Mouse (Mus musculus): Measurements from ENCODE around the gene Nek6. TPM values are rescaled to one million over a fixed set of nuclear protein-coding genes. Genes with fewer than 3 reads are reported as not detected.

Nek6 gene
- polyA plus RNA-seq, 2 experiments, result 77.2 to 123 TPM

DNA sequence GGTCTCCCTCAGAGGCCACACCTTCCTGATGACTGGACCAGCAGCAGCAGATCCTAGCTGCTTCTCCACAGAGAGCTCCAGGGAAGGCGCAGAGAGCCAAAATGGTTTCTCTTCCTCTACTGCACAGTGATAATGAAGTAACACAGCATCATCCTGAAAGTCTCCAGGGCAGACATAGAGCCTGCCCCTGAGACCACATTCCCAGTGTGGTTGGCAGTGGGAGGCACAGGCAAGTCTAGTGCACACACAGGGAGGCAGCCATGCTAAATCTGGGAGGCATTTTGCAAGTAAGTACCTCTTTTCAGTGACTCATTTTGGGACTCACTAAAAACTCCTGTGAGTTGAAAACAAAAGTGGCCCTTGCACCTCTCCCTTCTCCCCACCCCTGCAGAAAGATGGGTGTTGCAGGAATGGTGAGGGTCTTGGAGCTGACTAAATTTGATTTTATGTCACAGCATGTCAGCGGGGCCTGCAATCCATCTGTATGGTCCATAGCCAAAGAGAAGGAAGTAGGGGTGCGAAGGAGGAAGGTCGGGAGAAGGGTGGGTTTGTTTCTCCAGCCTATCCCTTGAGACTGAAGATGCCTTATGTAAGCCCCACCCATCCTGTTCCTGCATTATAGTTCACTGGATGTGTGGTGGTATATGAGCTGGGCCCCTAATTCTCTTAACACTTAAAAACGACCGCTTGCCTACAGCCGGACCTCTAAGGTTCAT lies 2.3 kb upstream of the Nek6 start:
- Histone ChIP-seq H3K4me1 (ENCODE audit: control insufficient read depth, insufficient read depth, low read length) (peaks cover 18% of the 10 kb centered on the region), H3K9me3 (ENCODE audit: control insufficient read depth, low read length) (no peaks in the 10 kb centered on the region), H3K4me2 (replicated peaks; ENCODE audit: low read depth, low read length, severe bottlenecking) (no peak overlapping the region), H3K27ac (replicated peaks; ENCODE audit: low read depth, low read length) (no peak overlapping the region), H3K27me3 (ENCODE audit: control insufficient read depth, insufficient read depth, low read length) (no peaks in the 10 kb centered on the region), H3K36me3 (ENCODE audit: control insufficient read depth, insufficient read depth, low read length) (no peaks in the 10 kb centered on the region), H3K4me3 (replicated peaks; ENCODE audit: low read length) (no peak overlapping the region), H3K9ac (ENCODE audit: low read depth, low read length, severe bottlenecking) (no peak overlapping the region)
- DNase-seq (ENCODE audit: low spot score) (no peak), ATAC-seq (ENCODE audit: low FRiP score, low read depth) (no peak)
- TF ChIP-seq POLR2A (IDR thresholded peaks at IDR 0.05; ENCODE audit: borderline replicate concordance, extremely low read depth, insufficient read depth, insufficient read length), result no peak
- WGBS, result 77% methylated on average over 7 of the region's 7 CpGs

DNA sequence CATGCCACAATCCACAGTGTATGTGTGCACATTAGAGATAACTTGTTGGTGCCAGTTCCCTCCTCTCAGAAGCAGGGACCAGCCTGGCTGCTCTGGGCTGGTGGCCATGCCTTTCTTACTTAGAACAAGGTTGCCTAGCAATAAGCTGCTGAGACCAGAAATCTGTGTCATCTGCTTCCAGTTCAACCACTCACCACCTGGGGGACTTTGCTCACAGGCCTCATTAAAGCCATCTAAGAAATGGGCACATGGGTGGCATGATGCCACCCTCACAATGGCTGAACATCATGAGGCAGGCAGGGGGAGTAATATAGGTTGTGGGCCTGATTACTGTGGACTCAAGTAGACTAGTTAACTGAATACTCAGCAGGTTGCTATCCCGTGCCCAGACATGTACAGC lies 1.3 kb upstream of the Nek6 start:
- no peak for TF ChIP-seq POLR2A (IDR thresholded peaks at IDR 0.05; ENCODE audit: borderline replicate concordance, extremely low read depth, insufficient read depth, insufficient read length)
- Histone ChIP-seq H3K27me3 (ENCODE audit: control insufficient read depth, insufficient read depth, low read length) (no peaks in the 10 kb centered on the region), H3K9ac (ENCODE audit: low read depth, low read length, severe bottlenecking) (no peak overlapping the region), H3K27ac (replicated peaks; ENCODE audit: low read depth, low read length) (no peak overlapping the region), H3K36me3 (ENCODE audit: control insufficient read depth, insufficient read depth, low read length) (no peaks in the 10 kb centered on the region), H3K9me3 (ENCODE audit: control insufficient read depth, low read length) (no peaks in the 10 kb centered on the region), H3K4me1 (ENCODE audit: control insufficient read depth, insufficient read depth, low read length) (peaks cover 21% of the 10 kb centered on the region), H3K4me3 (replicated peaks; ENCODE audit: low read length) (no peak overlapping the region), H3K4me2 (replicated peaks; ENCODE audit: low read depth, low read length, severe bottlenecking) (no peak overlapping the region)
- DNase-seq (ENCODE audit: low spot score), result no peak
- no peak for ATAC-seq (ENCODE audit: low FRiP score, low read depth)
- WGBS, result 74% methylated on average over 1 of the region's 1 CpGs

DNA sequence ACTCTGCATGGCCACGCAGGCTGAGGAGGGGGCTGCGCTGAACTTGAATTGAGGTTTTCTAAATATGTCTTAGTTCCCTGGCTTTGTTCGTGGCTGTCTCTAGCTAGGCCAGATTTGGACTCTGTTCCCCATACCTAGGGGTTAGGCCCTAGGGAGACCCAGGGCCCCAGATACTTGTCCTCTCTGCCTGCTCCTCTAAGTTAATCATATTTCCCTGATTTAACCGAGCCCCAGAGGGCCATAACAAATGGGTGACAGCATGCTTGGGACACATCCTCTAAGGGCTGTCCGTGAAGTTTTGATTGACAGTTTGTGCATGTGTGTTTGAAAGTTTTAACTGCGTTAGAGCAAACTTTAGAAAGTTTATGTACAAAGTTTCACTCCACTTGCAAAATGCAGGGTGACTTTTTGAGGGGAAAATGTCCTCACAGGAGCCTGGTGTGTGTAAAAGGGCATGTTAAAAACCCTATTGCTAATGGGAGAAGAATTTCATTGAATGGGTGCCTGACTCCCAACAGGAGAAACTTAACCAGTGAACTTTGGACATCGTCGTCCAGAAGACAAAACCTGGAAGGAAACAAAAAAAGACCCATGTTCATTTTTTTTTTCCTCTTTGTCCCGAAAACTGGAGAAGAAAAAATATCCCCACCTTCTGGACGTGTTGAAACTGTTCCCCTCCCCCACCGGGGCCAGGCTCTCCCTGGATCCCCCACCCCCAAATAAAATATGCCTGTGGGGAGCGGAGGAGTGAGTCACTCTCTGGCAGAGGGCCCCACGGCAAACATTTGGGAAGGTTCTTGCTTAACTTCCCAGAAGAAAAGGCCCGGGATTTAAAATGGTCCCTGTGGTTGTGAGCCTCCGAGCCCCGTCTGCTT lies 1.1 kb downstream of the Nek6 start:
- peaks cover 42% of the 10 kb centered on the region for H3K4me1 ChIP-seq (ENCODE audit: control insufficient read depth, insufficient read depth, low read length)
- peak overlapping the region; percentile 96 for H3K27ac ChIP-seq (replicated peaks; ENCODE audit: low read depth, low read length)
- ATAC-seq (ENCODE audit: low FRiP score, low read depth), result peak; percentile 17; the same call in 1 of the 2 replicates
- no peak for TF ChIP-seq POLR2A (IDR thresholded peaks at IDR 0.05; ENCODE audit: borderline replicate concordance, extremely low read depth, insufficient read depth, insufficient read length)
- no peaks in the 10 kb centered on the region for H3K36me3 ChIP-seq (ENCODE audit: control insufficient read depth, insufficient read depth, low read length)
- WGBS, result 2% methylated on average over 16 of the region's 16 CpGs
- H3K27me3 ChIP-seq (ENCODE audit: control insufficient read depth, insufficient read depth, low read length), result no peaks in the 10 kb centered on the region
- H3K4me2 ChIP-seq (replicated peaks; ENCODE audit: low read depth, low read length, severe bottlenecking), result peak overlapping the region; percentile 80
- H3K9ac ChIP-seq (ENCODE audit: low read depth, low read length, severe bottlenecking), result peak overlapping the region; percentile 96
- peak overlapping the region; percentile 79 for H3K4me3 ChIP-seq (replicated peaks; ENCODE audit: low read length)
- peak; percentile 83 for DNase-seq (ENCODE audit: low spot score)
- H3K9me3 ChIP-seq (ENCODE audit: control insufficient read depth, low read length), result no peaks in the 10 kb centered on the region

DNA sequence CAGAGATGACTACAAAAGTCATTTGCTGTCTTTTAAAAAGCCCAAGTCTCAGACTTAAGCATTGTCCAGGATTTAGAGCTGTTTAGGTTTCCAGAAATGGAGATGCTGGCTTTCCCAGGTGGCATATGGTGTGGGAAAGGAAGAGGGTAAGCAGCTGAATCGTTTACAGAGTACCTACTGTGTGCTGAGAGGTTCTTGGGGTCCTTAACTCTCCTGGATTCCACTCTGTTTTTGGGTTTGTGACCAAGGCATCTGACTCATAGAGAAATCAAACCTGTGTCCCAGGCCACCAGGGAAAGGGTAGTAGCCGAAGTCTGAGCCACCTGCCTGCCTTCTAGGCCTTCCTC lies 1.7 kb downstream of the Nek6 start:
- H3K27ac ChIP-seq (replicated peaks; ENCODE audit: low read depth, low read length), result peak overlapping the region; percentile 96
- H3K4me1 ChIP-seq (ENCODE audit: control insufficient read depth, insufficient read depth, low read length), result peaks cover 42% of the 10 kb centered on the region
- H3K27me3 ChIP-seq (ENCODE audit: control insufficient read depth, insufficient read depth, low read length), result no peaks in the 10 kb centered on the region
- WGBS, result 48% methylated on average over 2 of the region's 2 CpGs
- no peaks in the 10 kb centered on the region for H3K9me3 ChIP-seq (ENCODE audit: control insufficient read depth, low read length)
- H3K36me3 ChIP-seq (ENCODE audit: control insufficient read depth, insufficient read depth, low read length), result no peaks in the 10 kb centered on the region
- peak overlapping the region; percentile 96 for H3K9ac ChIP-seq (ENCODE audit: low read depth, low read length, severe bottlenecking)
- TF ChIP-seq POLR2A (IDR thresholded peaks at IDR 0.05; ENCODE audit: borderline replicate concordance, extremely low read depth, insufficient read depth, insufficient read length), result no peak
- ATAC-seq (ENCODE audit: low FRiP score, low read depth), result no peak
- DNase-seq (ENCODE audit: low spot score), result no peak
- H3K4me3 ChIP-seq (replicated peaks; ENCODE audit: low read length), result peak overlapping the region; percentile 79
- peak overlapping the region; percentile 80 for H3K4me2 ChIP-seq (replicated peaks; ENCODE audit: low read depth, low read length, severe bottlenecking)

DNA sequence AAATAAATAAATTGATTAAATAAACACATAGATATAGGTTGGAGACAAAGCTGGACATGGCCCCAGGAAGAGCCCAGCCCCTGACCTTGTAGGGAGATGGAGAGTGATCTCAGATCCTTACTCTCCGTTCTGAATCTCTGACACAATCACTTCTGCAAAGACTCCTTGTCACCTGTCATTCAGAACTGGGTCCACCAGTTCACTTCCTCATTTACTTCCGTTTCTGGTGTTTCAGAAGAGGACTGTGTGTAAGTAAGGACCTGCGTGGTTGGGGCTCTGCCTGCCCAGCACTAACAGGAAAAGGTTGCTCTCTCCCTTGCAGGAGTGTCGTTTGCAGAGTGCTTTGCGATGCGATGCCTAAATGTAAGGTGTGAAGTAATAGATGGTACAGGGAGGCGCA lies 3.0 kb downstream of the Nek6 start:
- ATAC-seq (ENCODE audit: low FRiP score, low read depth) (no peak), DNase-seq (ENCODE audit: low spot score) (no peak)
- H3K4me1 ChIP-seq (ENCODE audit: control insufficient read depth, insufficient read depth, low read length), result peaks cover 42% of the 10 kb centered on the region
- peak overlapping the region; percentile 24; the same call in 1 of the 2 replicates for H3K4me2 ChIP-seq (replicated peaks; ENCODE audit: low read depth, low read length, severe bottlenecking)
- WGBS, result 49% methylated on average over 7 of the region's 7 CpGs
- TF ChIP-seq POLR2A (IDR thresholded peaks at IDR 0.05; ENCODE audit: borderline replicate concordance, extremely low read depth, insufficient read depth, insufficient read length), result no peak
- no peak overlapping the region for H3K27ac ChIP-seq (replicated peaks; ENCODE audit: low read depth, low read length)
- H3K9ac ChIP-seq (ENCODE audit: low read depth, low read length, severe bottlenecking), result no peak overlapping the region
- no peaks in the 10 kb centered on the region for H3K27me3 ChIP-seq (ENCODE audit: control insufficient read depth, insufficient read depth, low read length)
- no peaks in the 10 kb centered on the region for H3K9me3 ChIP-seq (ENCODE audit: control insufficient read depth, low read length)
- no peaks in the 10 kb centered on the region for H3K36me3 ChIP-seq (ENCODE audit: control insufficient read depth, insufficient read depth, low read length)
- no peak overlapping the region for H3K4me3 ChIP-seq (replicated peaks; ENCODE audit: low read length)
